Mouse (Mus musculus) thymus, adult 2 months (tissue): ENCODE results near the gene Nmur1.
A peak's percentile ranks its signal among the peaks of the same experiment; 100 is the strongest.

Experiments used
- CTCF ChIP-seq: fragments of 200-500 bp; IDR thresholded peaks from 2 replicates; pipeline ENCODE4 v1.5.1; 2012; ENCODE audit warnings: mild to moderate bottlenecking, control low read depth, low read length, moderate library complexity, borderline replicate concordance; ENCODE audit not compliant: control insufficient read depth, poor library complexity, insufficient read depth; ENCODE audit errors: extremely low read depth
- POLR2A ChIP-seq: fragments of 200-500 bp; IDR thresholded peaks from 2 replicates; pipeline ENCODE4 v1.6.1; 2012; ENCODE audit warnings: mild to moderate bottlenecking, low read length, control low read depth, moderate library complexity; ENCODE audit not compliant: control insufficient read depth, poor library complexity, insufficient read depth; ENCODE audit errors: extremely low read depth

GRCm38 (mm10) chr1:86441724-86441979 lies 15.6 kb upstream of the Nmur1 start:
- TF ChIP-seq POLR2A (0 out of 2 replicates have a peak, but pooled peaks have one; percentile 8), CTCF (no peak)
